Mouse (Mus musculus): Measurements from ENCODE around the gene Slc44a2.
"Not testable (repeated sequence)": the region's sequence is repeated elsewhere in the genome, so short reads cannot be mapped to it uniquely, and the experiment has no call there.

Gene Slc44a2

GRCm38 (mm10) chr9:21320619-21321512 lies at the start of gene Slc44a2:
TSS of gene Slc44a2 (plus strand) at chr9:21320698.
- in situ Hi-C loops (cut with MboI, MseI) = no loop called here

DNA sequence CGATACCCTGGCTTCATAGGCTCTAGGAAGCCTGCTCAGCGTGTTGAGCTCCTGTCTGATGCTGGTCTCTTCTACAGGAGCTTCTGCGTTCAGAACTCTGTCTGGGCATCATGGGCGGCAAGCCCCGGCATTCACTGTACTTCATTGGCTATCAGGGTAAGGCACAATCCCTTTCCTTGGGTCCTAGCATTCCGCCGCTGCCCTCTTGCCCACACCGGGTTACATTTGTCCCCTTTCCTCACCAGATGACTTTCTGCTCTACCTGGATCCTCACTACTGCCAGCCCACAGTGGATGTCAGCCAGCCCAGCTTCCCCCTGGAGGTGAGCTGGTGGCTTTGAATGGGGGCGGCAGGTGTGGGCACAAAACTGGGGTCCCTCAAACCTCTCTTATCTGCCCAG lies 48.1 kb upstream of the Slc44a2 start:
- in situ Hi-C loops (cut with MboI, MseI) = no loop called here

DNA sequence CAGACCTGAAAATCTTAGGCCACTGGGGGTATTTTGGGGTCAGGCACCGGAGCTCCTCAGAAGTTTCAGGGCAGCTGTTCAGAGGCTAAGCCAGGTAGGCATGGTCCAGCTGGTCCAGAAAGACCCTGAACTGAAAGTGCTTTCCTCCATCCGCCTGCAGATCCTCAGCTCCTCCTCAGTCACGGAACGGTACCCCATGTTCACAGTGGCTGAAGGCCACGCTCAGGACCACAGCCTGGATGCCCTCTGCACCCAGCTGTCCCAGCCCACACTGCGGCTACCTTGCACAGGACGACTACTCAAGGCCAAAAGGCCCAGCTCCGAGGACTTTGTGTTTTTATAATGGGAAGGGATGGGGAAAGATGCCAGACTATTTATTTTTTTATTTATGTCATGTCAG lies 47.4 kb upstream of the Slc44a2 start:
- in situ Hi-C loops (cut with MboI, MseI) = no loop called here

- in situ Hi-C loops (cut with MboI, MseI) = no loop called here
Measured at GRCm38 (mm10) chr9:21273520-21274228, 46.8 kb upstream of the Slc44a2 start.

- in situ Hi-C loops (cut with MboI, MseI) = no loop called here
Measured at GRCm38 (mm10) chr9:21274336-21274735, 46.2 kb upstream of the Slc44a2 start.

- in situ Hi-C loops (cut with MboI, MseI) = no loop called here
Measured at GRCm38 (mm10) chr9:21275013-21275710, 45.3 kb upstream of the Slc44a2 start.

GRCm38 (mm10) chr9:21275727-21276126 lies 44.8 kb upstream of the Slc44a2 start:
- in situ Hi-C loops (cut with MboI, MseI) = no loop called here

- in situ Hi-C loops (cut with MboI, MseI) = no loop called here
Measured at GRCm38 (mm10) chr9:21276307-21276706, 44.2 kb upstream of the Slc44a2 start.

GRCm38 (mm10) chr9:21277776-21278175 lies 42.7 kb upstream of the Slc44a2 start:
- in situ Hi-C loops (cut with MboI, MseI) = no loop called here

DNA sequence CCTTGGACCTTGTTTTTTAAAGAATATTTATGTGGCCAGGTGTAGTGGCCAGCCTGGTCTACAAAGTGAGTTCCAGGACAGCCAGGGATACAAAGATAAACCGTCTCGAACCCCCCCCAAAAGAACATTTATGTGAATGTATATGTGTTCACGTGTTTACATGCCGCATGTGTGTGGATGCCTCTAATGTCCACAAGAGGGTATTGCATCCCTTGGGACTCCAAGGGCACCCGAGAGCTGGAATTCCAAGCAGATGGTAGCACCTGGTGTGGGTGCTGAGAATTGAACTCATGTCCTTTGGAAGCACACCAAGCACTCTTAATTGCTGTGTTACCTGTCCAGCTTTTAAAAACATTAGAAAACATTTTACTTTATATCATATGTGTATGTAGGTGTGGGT lies 36.9 kb upstream of the Slc44a2 start:
- in situ Hi-C loops (cut with MboI, MseI) = no loop called here

DNA sequence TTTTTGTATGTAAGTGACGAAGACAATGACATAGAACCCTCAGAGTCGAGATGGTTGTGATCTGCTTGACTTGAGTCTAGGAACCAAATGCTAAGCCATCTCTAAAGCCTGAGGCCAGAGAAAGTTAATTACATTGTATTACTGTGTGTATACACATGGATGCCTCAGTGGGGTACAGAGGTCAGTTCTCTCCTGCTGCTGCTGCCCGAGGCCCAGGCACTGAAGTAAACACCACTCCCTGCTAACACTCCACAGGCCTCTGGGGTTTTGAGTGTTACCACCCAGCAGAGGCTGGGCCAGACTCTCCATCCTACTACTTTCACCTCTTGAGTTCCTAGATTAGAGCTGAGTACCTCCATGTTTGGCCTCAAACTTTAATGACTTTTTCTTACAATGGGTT lies 36.5 kb upstream of the Slc44a2 start:
- in situ Hi-C loops (cut with MboI, MseI) = no loop called here

GRCm38 (mm10) chr9:21286753-21287152 lies 33.7 kb upstream of the Slc44a2 start:
- in situ Hi-C loops (cut with MboI, MseI) = no loop called here

- in situ Hi-C loops (cut with MboI, MseI) = no loop called here
Measured at GRCm38 (mm10) chr9:21287571-21288402, 32.7 kb upstream of the Slc44a2 start, which contains the start of gene Kri1. TSS of gene Kri1 (minus strand) at chr9:21287969.

- in situ Hi-C loops (cut with MboI, MseI) = no loop called here
Measured at GRCm38 (mm10) chr9:21288404-21289336, 31.8 kb upstream of the Slc44a2 start.

GRCm38 (mm10) chr9:21289337-21289671 lies 31.2 kb upstream of the Slc44a2 start:
- in situ Hi-C loops (cut with MboI, MseI) = no loop called here

- in situ Hi-C loops (cut with MboI, MseI) = no loop called here
Measured at GRCm38 (mm10) chr9:21290589-21290988, 29.9 kb upstream of the Slc44a2 start.

DNA sequence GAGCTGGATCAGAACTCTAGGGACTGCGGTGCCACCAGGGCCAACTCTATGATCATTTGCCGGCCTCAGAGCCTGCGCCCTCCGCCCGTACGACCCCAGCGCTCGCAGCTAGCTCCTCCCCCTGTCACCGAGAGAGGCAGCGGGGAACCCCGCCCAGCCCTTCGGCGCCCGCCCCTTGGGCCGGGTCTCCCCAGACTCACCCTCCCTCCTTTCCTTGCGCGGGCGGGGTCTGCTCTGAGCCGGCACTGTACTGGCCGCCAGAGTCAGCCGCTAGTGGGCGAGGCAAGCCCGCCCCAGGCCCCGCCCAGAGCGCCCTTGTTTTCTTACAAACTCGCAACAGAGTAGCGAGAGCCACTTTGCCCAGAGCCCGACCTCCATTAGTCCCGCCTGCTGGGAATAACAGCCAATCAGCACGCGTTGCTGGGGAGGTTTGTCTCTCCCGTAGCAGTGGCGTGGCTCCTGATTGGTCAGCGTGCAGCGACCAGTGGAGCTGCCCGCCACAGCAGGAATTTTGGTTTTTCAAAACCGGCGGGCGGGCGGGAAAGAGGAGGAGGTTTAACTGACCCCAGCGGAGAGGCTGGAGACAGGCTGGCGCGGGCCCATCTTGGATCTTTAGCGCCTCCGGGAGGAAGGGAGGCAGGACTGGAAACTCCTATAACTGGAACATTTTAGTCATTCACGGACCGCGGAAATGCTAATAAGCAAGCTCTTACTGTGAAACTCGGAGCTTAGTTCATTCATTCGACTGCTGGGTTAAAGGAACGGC lies 29.3 kb upstream of the Slc44a2 start, which contains the start of gene Cdkn2d:
Cdkn2d (minus strand) TSS at position 386 of the 766 bp plus-strand sequence.
- in situ Hi-C loops (cut with MboI, MseI) = no loop called here

DNA sequence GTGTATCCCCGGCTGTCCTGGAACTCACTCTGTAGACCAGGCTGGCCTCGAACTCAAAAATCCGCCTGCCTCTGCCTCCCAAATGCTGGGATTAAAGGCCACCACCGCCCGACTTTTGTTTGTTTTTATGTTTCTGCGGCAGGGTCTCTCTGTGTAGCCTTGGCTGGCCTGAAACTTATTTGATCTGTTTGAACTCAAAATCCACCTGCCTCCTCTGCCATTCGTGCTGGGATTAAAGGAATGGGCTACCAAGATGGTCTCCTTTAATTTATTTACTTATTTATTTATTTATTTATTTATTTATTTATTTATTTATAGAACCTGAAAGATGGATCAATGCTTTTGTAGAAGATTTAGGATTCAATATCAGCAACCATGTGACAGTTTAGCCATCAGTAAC lies 28.6 kb upstream of the Slc44a2 start:
- in situ Hi-C loops (cut with MboI, MseI) = not testable (repeated sequence)

- in situ Hi-C loops (cut with MboI, MseI) = no loop called here
Measured at GRCm38 (mm10) chr9:21292271-21292670, 28.2 kb upstream of the Slc44a2 start.

Measured in T-helper 1 cell (primary cell).